Mouse (Mus musculus): ENCODE results near the gene Itga2. TPM values are rescaled to one million over a fixed set of nuclear protein-coding genes. Genes with fewer than 3 reads are reported as not detected.
A peak's percentile ranks its signal among the peaks of the same experiment; 100 is the strongest.

Gene Itga2
- polyA plus RNA-seq, 1 experiment from 2014 or later = 1.4 TPM

DNA sequence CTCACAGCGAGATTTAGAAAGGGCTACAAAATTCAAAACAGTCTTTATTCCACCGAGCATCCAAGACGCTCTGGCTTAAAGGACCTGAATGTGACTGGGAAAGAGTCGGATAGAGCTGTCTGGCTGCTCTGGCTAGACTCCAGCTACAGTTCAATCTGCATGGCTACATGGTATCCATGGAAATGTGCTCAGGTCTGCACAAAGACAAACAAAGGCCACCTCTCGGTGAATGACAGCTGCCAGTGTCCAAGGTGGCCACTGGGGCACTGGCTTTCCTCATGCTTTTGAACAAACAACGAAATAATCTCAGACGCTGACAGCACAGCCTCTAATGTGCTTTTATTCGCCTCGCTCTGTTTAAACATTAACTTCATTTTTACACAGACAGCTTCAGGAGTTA is 8.6 kb downstream of the Itga2 start:
- H3K9me3 ChIP-seq (replicated peaks; ENCODE audit: control insufficient read depth, low read length, poor library complexity, severe bottlenecking) = no peaks in the 10 kb centered on the region
- no peaks in the 10 kb centered on the region for H3K36me3 ChIP-seq (ENCODE audit: control insufficient read depth, insufficient read depth, low read length)
- peaks cover 10% of the 10 kb centered on the region for H3K4me1 ChIP-seq (ENCODE audit: control insufficient read depth, insufficient read depth, low read length)
- H3K4me2 ChIP-seq (ENCODE audit: low read length) = peak overlapping the region; percentile 38
- H3K4me3 ChIP-seq (ENCODE audit: low read depth, low read length) = no peak overlapping the region
- H3K9ac ChIP-seq (ENCODE audit: low read depth, low read length) = 0 out of 2 replicates have a peak overlapping the region, but pooled peaks have one; percentile 38
- peak; percentile 96 for ATAC-seq
- 8% methylated on average over 9 of the region's 9 CpGs for WGBS
- H3K27ac ChIP-seq (ENCODE audit: low read length) = peak overlapping the region; percentile 63
- H3K27me3 ChIP-seq (ENCODE audit: control insufficient read depth, insufficient read depth, low read depth, low read length) = peaks cover 7% of the 10 kb centered on the region

DNA sequence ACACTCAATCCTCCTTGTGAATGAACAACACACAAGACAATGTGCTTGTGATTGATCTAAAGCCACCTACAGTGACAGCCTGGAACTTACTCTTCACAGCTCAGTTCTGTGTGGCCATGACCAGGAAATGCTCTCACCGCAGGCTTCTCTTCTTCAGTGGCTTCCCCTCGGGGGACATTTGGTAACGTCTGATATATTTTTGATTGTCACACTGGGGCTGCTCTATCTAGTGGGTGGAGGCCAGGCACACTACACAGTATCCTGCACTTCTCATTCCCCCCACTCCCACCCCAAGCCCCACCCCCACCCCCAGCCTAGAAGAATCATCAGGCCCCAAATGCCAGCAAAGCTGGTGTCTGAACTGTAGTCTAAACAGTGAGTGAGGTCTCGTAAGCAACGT is 16.1 kb downstream of the Itga2 start:
- no peak overlapping the region for H3K4me3 ChIP-seq (ENCODE audit: low read depth, low read length)
- H3K4me2 ChIP-seq (ENCODE audit: low read length) = no peak overlapping the region
- H3K9me3 ChIP-seq (replicated peaks; ENCODE audit: control insufficient read depth, low read length, poor library complexity, severe bottlenecking) = no peaks in the 10 kb centered on the region
- no peak overlapping the region for H3K9ac ChIP-seq (ENCODE audit: low read depth, low read length)
- no peaks in the 10 kb centered on the region for H3K27me3 ChIP-seq (ENCODE audit: control insufficient read depth, insufficient read depth, low read depth, low read length)
- H3K4me1 ChIP-seq (ENCODE audit: control insufficient read depth, insufficient read depth, low read length) = no peaks in the 10 kb centered on the region
- H3K27ac ChIP-seq (ENCODE audit: low read length) = no peak overlapping the region
- no peak for ATAC-seq
- no peaks in the 10 kb centered on the region for H3K36me3 ChIP-seq (ENCODE audit: control insufficient read depth, insufficient read depth, low read length)
- 72% methylated on average over 5 of the region's 5 CpGs for WGBS

DNA sequence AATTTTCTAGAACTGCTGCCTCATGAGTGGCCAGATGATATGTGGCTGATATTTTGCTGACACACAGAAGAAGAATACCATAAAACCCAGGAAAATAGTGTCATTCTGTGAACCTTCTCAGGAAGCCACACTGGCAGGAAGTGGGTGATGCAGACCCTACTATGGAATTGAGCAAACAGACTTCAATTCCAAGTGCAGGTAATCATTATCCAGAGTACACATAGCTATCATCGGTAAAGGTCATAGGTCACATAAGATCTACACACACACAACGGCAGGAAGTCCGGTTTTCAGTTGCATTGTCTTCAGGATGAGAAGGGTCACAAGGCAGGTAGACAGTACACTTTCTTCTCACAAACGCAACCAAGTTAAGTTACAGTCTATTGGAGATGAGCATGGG is 16.9 kb downstream of the Itga2 start:
- WGBS = 92% methylated on average over 4 of the region's 4 CpGs
- H3K27me3 ChIP-seq (ENCODE audit: control insufficient read depth, insufficient read depth, low read depth, low read length) = no peaks in the 10 kb centered on the region
- no peaks in the 10 kb centered on the region for H3K4me1 ChIP-seq (ENCODE audit: control insufficient read depth, insufficient read depth, low read length)
- H3K9me3 ChIP-seq (replicated peaks; ENCODE audit: control insufficient read depth, low read length, poor library complexity, severe bottlenecking) = no peaks in the 10 kb centered on the region
- no peak for ATAC-seq
- H3K36me3 ChIP-seq (ENCODE audit: control insufficient read depth, insufficient read depth, low read length) = no peaks in the 10 kb centered on the region
- H3K27ac ChIP-seq (ENCODE audit: low read length) = no peak overlapping the region
- no peak overlapping the region for H3K4me2 ChIP-seq (ENCODE audit: low read length)
- H3K9ac ChIP-seq (ENCODE audit: low read depth, low read length) = no peak overlapping the region
- H3K4me3 ChIP-seq (ENCODE audit: low read depth, low read length) = no peak overlapping the region

DNA sequence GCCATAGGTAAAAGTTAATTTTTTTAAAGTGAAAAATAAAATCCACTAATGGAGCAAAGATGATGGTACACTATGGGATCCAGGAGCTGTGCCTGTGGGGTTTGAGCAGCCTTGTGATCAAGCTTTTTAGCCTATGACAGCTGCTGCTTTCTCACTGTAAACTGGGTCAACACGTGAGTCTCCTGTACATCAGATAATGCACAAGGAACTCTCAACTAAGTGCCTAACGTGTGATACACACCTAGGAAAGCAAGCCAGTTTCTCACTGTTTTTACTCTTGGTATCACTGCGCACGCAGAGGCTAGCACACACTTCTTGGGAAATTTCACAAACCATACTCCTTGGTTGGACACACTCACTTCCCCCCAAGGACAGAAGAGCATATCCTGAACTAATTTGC is 17.3 kb downstream of the Itga2 start:
- 92% methylated on average over 4 of the region's 4 CpGs for WGBS
- ATAC-seq = no peak
- Histone ChIP-seq H3K27me3 (ENCODE audit: control insufficient read depth, insufficient read depth, low read depth, low read length) (no peaks in the 10 kb centered on the region), H3K4me3 (ENCODE audit: low read depth, low read length) (no peak overlapping the region), H3K9me3 (replicated peaks; ENCODE audit: control insufficient read depth, low read length, poor library complexity, severe bottlenecking) (no peaks in the 10 kb centered on the region), H3K4me1 (ENCODE audit: control insufficient read depth, insufficient read depth, low read length) (no peaks in the 10 kb centered on the region), H3K27ac (ENCODE audit: low read length) (no peak overlapping the region), H3K4me2 (ENCODE audit: low read length) (no peak overlapping the region), H3K36me3 (ENCODE audit: control insufficient read depth, insufficient read depth, low read length) (no peaks in the 10 kb centered on the region), H3K9ac (ENCODE audit: low read depth, low read length) (no peak overlapping the region)

DNA sequence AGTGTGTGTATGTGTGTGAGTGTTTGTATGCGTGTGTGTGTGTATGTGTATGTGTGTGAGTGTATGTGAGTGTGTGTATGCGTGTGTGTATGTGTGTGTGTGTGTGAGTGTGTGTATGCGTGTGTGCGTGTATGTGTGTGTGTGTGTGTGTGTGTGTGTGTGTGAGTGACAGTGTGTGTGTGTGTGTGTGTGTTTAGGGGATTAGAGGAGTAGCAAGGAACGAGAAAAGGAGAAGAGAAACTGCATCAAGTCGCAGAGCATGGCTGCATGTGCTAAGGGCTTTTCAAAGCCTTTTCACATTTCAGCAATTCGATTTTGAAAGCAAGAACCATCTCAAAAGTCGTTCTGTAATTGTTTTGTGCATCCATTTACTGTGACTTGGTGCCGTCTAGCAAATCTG is 21.3 kb downstream of the Itga2 start:
- no peak overlapping the region for H3K27ac ChIP-seq (ENCODE audit: low read length)
- no peaks in the 10 kb centered on the region for H3K9me3 ChIP-seq (replicated peaks; ENCODE audit: control insufficient read depth, low read length, poor library complexity, severe bottlenecking)
- no peaks in the 10 kb centered on the region for H3K27me3 ChIP-seq (ENCODE audit: control insufficient read depth, insufficient read depth, low read depth, low read length)
- no peak overlapping the region for H3K4me3 ChIP-seq (ENCODE audit: low read depth, low read length)
- ATAC-seq = no peak
- WGBS = 74% methylated on average over 9 of the region's 9 CpGs
- H3K9ac ChIP-seq (ENCODE audit: low read depth, low read length) = no peak overlapping the region
- H3K4me1 ChIP-seq (ENCODE audit: control insufficient read depth, insufficient read depth, low read length) = no peaks in the 10 kb centered on the region
- no peaks in the 10 kb centered on the region for H3K36me3 ChIP-seq (ENCODE audit: control insufficient read depth, insufficient read depth, low read length)
- H3K4me2 ChIP-seq (ENCODE audit: low read length) = no peak overlapping the region

DNA sequence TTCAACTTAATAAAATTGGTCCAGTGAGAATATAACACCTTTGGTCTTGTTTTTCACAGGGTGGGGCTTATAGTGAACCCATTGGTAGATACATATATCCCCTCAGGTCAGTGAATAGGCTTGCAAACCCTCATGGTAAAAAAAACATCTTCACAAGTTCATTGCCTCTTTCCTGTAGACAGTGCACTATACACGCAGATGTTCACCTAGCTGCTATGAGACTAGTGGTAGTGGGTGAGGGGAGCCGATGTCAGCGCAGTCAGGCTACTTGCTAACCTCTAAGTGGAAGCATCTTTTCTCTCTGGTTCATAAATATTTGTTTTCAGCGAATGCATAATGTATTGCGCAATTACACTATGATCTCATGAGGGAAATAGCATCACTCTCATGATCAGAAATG is 22.4 kb downstream of the Itga2 start:
- Histone ChIP-seq H3K9me3 (replicated peaks; ENCODE audit: control insufficient read depth, low read length, poor library complexity, severe bottlenecking) (no peaks in the 10 kb centered on the region), H3K36me3 (ENCODE audit: control insufficient read depth, insufficient read depth, low read length) (no peaks in the 10 kb centered on the region), H3K4me3 (ENCODE audit: low read depth, low read length) (no peak overlapping the region), H3K9ac (ENCODE audit: low read depth, low read length) (no peak overlapping the region), H3K27me3 (ENCODE audit: control insufficient read depth, insufficient read depth, low read depth, low read length) (no peaks in the 10 kb centered on the region), H3K4me2 (ENCODE audit: low read length) (no peak overlapping the region), H3K27ac (ENCODE audit: low read length) (no peak overlapping the region), H3K4me1 (ENCODE audit: control insufficient read depth, insufficient read depth, low read length) (no peaks in the 10 kb centered on the region)
- WGBS = 92% methylated on average over 5 of the region's 5 CpGs
- ATAC-seq = no peak

DNA sequence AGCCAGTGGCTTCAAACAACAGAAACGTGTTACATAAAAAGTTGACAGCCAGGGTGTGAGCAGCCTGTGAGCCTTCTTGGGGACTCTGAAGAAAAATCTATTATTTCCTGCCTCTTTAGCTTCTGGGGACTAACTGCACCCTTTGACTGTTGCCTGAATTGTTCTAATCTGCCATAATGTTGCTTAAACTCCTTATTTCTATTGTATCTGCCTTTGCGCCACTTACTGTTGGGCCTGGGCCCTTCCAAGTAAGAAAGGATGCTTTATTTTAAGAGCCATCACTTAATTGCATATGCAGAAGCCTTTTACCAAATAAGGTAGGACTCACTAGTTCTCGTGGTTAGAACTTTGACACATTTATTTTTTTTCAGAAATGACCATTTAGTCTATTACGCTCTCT is 24.0 kb downstream of the Itga2 start:
- Histone ChIP-seq H3K4me3 (ENCODE audit: low read depth, low read length) (no peak overlapping the region), H3K27ac (ENCODE audit: low read length) (no peak overlapping the region), H3K4me2 (ENCODE audit: low read length) (no peak overlapping the region), H3K36me3 (ENCODE audit: control insufficient read depth, insufficient read depth, low read length) (no peaks in the 10 kb centered on the region), H3K9me3 (replicated peaks; ENCODE audit: control insufficient read depth, low read length, poor library complexity, severe bottlenecking) (no peaks in the 10 kb centered on the region), H3K4me1 (ENCODE audit: control insufficient read depth, insufficient read depth, low read length) (no peaks in the 10 kb centered on the region), H3K27me3 (ENCODE audit: control insufficient read depth, insufficient read depth, low read depth, low read length) (no peaks in the 10 kb centered on the region), H3K9ac (ENCODE audit: low read depth, low read length) (no peak overlapping the region)
- ATAC-seq = no peak
- WGBS = 84% methylated on average over 4 of the region's 4 CpGs

DNA sequence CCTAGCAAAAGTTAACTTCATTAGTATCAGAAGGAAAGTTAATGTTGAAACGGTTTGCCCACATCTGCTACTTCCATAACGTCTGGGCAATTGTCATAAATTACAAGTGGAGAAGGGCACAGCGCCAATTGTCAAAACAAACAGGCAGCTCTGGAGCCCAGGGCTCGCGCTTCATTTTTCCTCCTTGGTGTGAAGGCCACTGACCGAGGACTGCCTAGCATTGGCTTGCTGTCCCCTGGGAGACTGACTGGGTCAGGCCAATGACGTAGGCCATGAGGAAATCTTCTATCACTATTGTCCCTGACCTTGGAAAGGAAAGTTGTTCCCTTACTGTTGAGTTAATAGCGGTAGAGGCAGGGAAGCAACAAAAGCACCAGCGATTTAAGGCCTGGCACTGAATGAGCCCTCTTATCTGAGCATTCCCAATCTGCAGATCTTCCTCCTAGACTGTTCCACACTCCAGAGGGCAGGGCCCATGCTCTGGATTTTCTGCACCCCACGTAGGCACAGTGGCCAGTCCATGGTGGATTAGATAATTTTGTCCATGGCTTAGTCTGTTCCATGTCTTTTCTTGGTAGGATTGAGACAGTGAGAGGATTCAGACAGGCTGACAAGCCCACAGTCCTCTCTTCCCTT is 35.0 kb downstream of the Itga2 start:
- 85% methylated on average over 10 of the region's 10 CpGs for whole genome bisulfite sequencing
- H3K9me3 ChIP-seq (replicated peaks; ENCODE audit: control insufficient read depth, low read length, poor library complexity, severe bottlenecking) = no peaks in the 10 kb centered on the region

DNA sequence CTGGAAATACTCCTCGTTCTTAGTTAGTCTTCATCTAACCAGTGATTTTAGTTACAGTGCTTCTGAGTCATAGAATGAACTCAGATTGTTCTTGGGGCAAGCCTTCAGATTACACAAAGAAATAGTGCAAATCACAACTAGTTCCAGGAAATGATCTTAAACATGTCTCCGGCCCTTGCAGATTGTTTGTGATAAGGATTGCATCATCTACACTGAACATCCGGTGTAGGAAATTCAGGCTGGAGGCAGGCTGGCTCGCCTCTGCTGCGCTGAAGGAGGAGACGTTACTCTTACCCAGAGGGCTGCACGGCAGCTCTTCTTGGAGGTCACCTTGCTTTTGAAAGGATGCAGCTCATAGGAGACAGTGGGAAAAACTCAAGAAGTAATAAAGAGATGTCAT is 36.0 kb downstream of the Itga2 start:
- Histone ChIP-seq H3K4me1 (ENCODE audit: control insufficient read depth, insufficient read depth, low read length) (no peaks in the 10 kb centered on the region), H3K9me3 (replicated peaks; ENCODE audit: control insufficient read depth, low read length, poor library complexity, severe bottlenecking) (no peaks in the 10 kb centered on the region), H3K27me3 (ENCODE audit: control insufficient read depth, insufficient read depth, low read depth, low read length) (no peaks in the 10 kb centered on the region), H3K36me3 (ENCODE audit: control insufficient read depth, insufficient read depth, low read length) (no peaks in the 10 kb centered on the region), H3K4me3 (ENCODE audit: low read depth, low read length) (no peak overlapping the region), H3K9ac (ENCODE audit: low read depth, low read length) (no peak overlapping the region), H3K4me2 (ENCODE audit: low read length) (no peak overlapping the region), H3K27ac (ENCODE audit: low read length) (no peak overlapping the region)
- ATAC-seq = no peak
- 92% methylated on average over 7 of the region's 7 CpGs for WGBS

More for the DNA sequence above, 35.0 kb downstream of the Itga2 start:
- H3K4me3 ChIP-seq (ENCODE audit: low read depth, low read length) = no peak overlapping the region
- H3K27me3 ChIP-seq (ENCODE audit: control insufficient read depth, insufficient read depth, low read depth, low read length) = no peaks in the 10 kb centered on the region
- no peak overlapping the region for H3K27ac ChIP-seq (ENCODE audit: low read length)
- H3K4me1 ChIP-seq (ENCODE audit: control insufficient read depth, insufficient read depth, low read length) = no peaks in the 10 kb centered on the region
- no peaks in the 10 kb centered on the region for H3K36me3 ChIP-seq (ENCODE audit: control insufficient read depth, insufficient read depth, low read length)
- no peak overlapping the region for H3K4me2 ChIP-seq (ENCODE audit: low read length)
- no peak for ATAC-seq
- H3K9ac ChIP-seq (ENCODE audit: low read depth, low read length) = no peak overlapping the region

All from midbrain, embryonic 16.5 days (tissue).